Mouse (Mus musculus) cerebellum, postnatal 4 days (tissue): ENCODE data around the gene Csnk1g2.
A peak's percentile ranks its signal among the peaks of the same experiment; 100 is the strongest.

ENCODE experiments used
- DNase-seq, 2 experiments: peaks; one replicate each; pipeline ENCODE4 v3.0.0; 2022; ENCODE audit warnings: low spot score in 2 of 2, mixed read lengths in 1 of 2

The Csnk1g2 gene

DNA sequence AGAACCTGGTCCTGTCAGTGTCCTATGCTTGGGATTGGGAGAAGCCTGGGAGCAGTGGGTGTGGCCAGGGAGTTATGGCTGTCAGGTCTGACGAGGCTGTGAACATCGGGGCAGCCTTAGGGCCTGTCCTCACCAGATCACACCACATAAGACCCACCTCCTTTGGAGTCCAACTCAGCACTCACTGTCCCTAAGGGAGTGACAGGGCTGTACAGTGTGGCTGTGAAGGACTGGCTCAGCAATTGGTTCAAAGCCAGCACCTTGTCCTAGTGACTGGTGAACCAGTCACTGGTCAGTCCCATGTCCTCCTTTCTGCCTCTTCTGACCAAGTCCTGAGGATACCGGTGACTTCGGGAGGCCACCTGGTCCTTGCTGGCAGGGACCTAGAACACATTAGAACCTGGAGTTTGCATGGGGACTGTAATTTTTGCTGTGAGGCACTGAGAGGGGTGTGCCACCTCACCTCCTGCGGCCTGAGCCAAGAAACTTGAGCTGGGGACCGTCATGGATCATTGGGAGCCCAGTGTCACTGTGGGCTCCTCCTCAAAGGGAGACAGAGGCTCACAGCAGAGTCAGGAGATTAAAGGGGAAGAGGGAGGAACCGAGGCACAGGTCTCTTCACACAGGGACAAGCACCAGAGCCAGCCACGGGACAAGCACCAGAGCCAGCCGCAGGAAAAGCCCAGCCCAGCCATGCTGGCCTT is 57.1 kb downstream of the Csnk1g2 start:
- DNase-seq = no peak

GRCm38 (mm10) chr10:80680260-80680696 is 57.6 kb downstream of the Csnk1g2 start:
- no peak for DNase-seq

GRCm38 (mm10) chr10:80682003-80682402 is 59.4 kb downstream of the Csnk1g2 start:
- no peak for DNase-seq

GRCm38 (mm10) chr10:80683647-80684046 is 61.0 kb downstream of the Csnk1g2 start:
- no peak for DNase-seq

DNA sequence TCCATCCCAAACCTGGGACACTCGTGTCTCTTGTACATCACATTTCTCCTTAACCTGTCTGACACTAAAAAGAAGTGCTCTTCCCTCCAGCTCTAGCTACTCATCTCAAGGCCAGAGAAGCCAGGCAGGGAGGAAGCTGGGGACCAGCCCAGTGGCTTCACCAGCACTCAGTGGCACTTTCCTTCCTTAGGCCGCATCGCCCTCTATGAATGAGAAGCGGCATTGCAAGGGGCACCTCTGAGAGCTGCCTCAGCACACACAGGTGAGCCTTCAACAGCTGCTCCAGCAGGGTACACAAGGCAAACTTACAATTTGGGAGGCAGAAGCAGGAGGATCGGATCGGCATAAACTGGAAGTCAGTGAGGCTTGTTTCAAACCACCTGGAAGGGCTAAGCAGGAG is 61.6 kb downstream of the Csnk1g2 start:
- DNase-seq = peak in 1 of 2 experiments; percentile 57

GRCm38 (mm10) chr10:80684984-80685383 is 62.3 kb downstream of the Csnk1g2 start:
- DNase-seq = no peak

GRCm38 (mm10) chr10:80686617-80687016 is 64.0 kb downstream of the Csnk1g2 start:
- no peak for DNase-seq

GRCm38 (mm10) chr10:80687850-80688249 is 65.2 kb downstream of the Csnk1g2 start:
- peak in 1 of 2 experiments; percentile 66 for DNase-seq
